Mouse (Mus musculus) urinary bladder, adult 2 months (tissue): ENCODE results near the gene Elovl6. TPM values are rescaled to one million over a fixed set of nuclear protein-coding genes. Genes with fewer than 3 reads are reported as not detected.

Experiments
- DNase-seq: peaks from one replicate; pipeline ENCODE4 v3.0.0; 2022; ENCODE audit warnings: low spot score
- polyA plus RNA-seq: library from polyadenylated mRNA; depleted of rRNA; stranded (reverse); fragments of >200 nt; gene quantifications from 2 replicates; pipeline ENCODE4 v1.2.3, GENCODE M21; 2012

Gene Elovl6
- polyA plus RNA-seq, 1 experiment: 34.2 TPM

DNA sequence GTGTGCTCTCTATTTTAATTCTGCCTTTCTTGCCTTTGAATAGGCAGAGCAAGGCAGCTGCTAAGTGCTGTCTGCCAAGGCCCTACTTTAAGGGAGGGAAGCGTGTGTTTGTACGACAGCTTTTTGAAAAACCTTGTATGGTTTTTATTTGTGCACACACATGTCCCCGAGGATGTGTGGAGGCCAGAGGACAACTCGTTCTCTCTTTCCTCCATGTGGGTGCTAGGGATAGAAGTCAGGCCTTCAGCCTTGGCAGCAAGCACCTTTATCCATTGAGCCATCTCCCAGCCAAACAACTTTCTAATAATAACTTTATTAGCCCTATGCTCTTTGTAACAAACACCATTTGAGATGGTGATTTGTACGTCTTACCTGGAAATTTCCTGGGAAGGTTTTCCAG, 34.7 kb downstream of the Elovl6 start:
- DNase-seq: no peak

DNA sequence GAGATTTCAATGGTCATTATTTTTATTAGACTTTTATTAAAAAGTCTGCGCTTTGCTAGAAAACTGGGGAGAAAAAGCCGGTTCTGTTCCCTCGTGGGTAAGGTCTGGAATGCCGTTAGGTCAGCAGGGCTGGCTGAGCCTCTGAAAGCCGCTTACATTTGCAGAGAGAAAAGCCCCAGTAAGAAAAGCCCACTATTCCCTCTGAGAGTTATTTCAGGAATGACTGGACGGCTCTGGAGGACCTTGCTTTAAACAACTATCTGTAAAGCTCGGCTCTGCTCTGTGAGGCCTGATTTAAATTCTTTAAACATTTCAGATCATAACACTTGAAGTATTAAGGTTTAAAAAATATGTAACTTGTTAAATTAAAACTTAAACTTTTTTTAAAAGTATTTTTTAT, 36.4 kb downstream of the Elovl6 start:
- DNase-seq: no peak

- no peak for DNase-seq
These were observed 38.8 kb downstream of the Elovl6 start for GRCm38 (mm10) chr3:129570989-129571388.

GRCm38 (mm10) chr3:129571642-129572041, 39.5 kb downstream of the Elovl6 start:
- no peak for DNase-seq

- DNase-seq: no peak
These were observed 40.8 kb downstream of the Elovl6 start for GRCm38 (mm10) chr3:129572959-129573358.

DNA sequence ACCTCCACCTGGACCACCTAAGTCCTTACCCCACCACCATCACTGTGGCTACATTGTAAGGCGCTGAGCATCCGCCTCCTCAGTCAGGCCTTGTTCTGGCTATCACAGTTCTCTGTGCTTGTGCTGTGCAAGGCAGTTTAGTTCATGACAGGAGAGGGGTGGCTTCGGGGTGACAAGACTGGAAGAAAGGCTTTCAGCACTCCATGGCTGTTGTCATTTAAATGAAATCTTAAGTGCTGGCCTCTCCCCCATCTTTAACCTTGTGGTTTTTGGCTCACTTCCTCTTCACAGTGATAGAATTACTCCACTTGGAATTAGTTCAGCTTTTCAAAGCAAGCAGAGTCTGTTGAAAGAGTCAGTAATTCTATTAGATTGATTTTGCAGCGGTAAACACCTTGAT, 41.5 kb downstream of the Elovl6 start:
- DNase-seq: no peak

DNA sequence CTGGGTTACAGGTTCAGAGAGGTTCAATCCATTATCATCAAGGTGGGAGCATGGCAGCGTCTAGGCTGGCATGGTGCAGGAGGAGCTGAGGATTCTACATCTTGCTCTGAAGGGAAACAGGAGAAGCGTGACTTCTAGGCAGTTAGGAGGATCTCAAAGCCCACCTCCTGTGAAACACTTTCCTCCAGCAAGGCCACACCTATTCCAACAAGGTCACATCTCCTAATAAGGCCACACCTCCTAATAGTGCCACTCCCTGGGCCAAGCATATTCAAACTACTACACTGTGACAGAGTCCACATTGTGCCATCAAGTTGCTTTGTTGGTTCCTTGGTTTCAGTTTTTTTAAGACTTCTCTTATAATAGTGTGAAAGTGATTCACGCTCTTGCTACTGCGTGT, 42.9 kb downstream of the Elovl6 start:
- no peak for DNase-seq

GRCm38 (mm10) chr3:129576522-129576921, 44.4 kb downstream of the Elovl6 start:
- no peak for DNase-seq

GRCm38 (mm10) chr3:129578741-129579475, 46.8 kb downstream of the Elovl6 start:
- no peak for DNase-seq

- DNase-seq: no peak
These were observed 48.9 kb downstream of the Elovl6 start for GRCm38 (mm10) chr3:129581024-129581423.

DNA sequence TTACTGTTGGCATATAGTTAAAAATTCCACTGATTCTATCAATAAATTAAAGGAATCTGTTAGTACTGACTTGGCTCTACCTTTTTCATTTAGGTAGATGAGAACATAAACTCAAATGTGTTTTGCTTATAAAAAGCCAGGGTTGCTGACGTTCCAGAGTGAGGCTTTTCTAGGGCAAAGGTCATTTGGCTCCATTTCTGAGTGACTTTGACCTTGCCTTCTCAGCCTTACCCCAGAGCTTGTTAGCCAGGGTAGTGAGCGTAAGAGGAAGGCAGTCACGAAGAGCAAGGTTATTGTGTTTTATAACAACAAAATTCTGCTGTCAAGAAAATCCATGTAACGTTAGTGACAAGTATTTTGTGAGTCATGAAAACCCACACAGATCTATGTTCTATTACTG, 50.3 kb downstream of the Elovl6 start:
- DNase-seq: no peak

DNA sequence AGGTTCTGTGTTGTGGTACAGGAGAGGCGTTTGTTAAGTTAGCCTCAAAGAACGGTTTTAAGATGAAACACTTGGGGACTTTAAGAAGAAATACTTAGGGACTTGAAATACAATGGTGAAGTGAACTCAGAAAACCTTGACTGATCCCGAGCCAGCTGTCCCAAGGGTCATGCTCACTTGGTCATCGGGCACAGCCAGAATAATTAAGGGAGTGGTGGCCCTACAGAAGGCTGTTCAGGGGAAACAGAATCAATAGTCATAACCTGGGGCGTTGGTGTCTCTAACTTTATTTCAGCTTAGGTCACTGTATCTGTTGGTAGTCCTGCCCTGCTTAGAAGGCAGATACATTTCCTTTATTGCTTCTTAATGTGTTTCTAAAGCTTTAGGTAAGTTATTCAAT, 51.1 kb downstream of the Elovl6 start:
- DNase-seq: no peak

GRCm38 (mm10) chr3:129587916-129588315, 55.8 kb downstream of the Elovl6 start:
- DNase-seq: no peak

DNA sequence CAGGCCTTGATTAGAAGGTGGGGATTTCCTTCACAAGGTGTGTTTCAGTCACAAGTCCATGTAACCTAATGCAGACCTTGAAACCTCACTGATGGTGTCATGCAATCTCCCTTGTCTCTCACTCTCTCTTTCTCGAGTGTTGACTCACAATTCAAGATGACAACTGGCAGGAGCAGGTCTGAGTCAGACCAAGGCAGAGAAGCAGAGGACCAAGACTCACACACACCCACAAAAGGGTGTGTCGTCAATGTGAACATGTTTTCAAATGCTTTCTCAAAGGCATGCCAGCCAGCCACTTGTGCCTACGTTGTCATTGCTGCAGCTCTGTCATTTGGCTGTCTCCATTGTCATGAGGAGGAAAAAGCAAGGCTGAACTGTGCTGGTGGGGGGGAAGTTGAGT, 56.6 kb downstream of the Elovl6 start:
- DNase-seq: no peak

DNA sequence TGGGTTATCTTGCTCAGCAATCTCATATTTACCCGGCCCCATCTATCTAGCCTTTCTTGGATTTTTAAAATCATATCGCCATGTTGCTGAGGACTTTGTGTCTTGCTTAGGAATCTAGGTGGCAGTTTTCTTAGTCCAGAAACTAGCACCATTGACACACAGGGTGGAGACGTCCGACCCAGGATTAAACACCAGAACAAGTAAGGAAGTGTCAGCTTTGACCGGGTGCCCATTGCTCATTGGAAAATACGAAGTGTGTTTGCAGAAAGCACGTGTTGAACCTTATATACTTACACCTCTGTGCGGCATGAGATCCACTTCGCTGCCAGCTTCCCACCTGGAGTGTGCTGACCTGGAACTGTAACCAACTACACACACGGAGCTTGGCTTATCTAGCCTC, 57.5 kb downstream of the Elovl6 start:
- no peak for DNase-seq

DNA sequence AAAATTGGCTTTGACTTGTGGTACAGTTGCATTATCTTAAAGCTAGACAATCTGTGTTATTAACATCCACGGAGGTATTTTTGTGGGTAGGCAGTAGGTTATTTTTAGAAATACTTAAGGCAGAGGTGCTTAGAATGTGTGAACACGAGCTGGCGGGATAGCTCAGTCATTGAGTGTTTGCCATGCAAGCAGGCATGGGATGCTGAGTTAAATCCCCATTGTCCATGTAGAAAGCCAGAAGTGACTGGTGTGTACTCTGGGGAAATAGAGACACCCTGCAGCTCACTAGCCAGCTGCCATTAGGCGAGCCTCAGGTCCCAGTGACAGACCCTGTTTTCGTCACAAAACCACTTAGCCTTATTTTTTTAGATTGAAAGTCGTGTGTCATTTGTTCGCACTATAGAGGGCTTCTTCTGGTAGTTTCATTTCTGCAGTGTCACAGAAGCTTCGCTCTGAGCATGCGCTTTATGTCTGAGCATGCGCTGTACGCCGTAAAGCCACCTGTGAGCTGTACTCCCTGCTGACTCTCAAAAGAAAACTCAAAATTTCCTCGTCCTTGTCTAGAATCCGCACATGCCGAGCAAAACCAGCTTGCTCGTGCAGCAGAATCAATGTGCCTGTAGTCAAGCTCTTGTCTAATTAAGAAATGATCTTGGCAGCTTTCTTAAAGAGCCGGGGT, 58.5 kb downstream of the Elovl6 start:
- no peak for DNase-seq

DNA sequence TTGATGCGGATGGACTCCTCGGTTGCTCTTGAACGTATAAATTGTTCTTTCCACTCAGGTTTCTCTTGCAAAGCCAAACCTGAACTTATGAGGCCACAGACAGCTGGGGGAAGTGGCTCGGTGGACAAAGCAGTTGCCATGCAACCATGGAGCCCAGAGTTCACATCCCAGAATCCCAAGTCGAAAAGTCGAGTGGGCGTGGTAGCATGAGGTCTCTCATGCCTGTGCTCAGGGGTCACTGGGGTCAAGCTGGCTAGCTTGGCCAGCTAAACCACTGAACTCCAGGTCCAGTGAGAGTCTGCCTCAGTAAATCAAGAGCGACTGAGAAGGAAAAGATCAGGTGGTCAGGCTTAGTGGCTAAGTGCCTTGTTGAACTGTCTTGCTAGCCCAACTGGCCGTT, 59.1 kb downstream of the Elovl6 start:
- no peak for DNase-seq

DNA sequence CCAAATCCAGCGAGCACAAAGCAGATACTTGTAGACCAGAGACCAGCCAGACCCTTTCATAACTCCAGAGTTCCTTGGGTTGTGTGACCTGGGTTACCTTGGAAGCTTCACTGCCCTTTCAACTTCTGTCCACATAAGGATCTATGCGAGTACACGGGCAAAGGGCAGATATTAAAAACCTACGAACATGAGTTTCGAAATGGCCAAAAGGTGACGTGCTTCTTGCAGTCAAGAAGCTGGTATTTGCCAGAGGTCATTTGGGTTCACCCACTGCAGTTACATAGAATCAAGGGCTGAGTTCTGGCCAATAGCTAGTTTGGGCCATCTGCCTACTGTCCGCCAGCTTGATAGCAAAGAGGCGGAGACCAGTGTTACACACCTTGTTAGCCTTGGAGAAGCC, 59.6 kb downstream of the Elovl6 start:
- DNase-seq: no peak

GRCm38 (mm10) chr3:129593001-129593400, 60.8 kb downstream of the Elovl6 start:
- no peak for DNase-seq

- no peak for DNase-seq
These were observed 61.6 kb downstream of the Elovl6 start for GRCm38 (mm10) chr3:129593735-129594134.

DNA sequence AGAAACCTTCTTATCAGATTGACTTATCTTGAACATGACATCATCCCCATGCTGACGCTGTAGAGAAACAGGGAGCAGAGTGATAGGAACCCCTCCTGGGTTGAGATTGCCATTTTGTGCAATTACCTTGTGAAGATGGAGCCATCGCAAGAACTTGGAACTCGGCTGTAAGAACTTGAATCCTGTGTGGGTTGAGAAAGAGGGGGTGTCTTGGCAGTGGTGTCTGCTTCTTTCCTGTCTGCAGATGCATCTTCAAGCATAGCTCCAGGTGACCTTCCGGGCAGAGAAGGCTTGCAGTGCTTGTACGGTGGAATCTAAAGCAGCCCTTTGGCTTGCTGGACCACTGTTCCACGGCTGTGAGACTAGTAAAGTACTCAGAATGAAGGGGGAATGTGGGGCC, 63.9 kb downstream of the Elovl6 start:
- no peak for DNase-seq

DNA sequence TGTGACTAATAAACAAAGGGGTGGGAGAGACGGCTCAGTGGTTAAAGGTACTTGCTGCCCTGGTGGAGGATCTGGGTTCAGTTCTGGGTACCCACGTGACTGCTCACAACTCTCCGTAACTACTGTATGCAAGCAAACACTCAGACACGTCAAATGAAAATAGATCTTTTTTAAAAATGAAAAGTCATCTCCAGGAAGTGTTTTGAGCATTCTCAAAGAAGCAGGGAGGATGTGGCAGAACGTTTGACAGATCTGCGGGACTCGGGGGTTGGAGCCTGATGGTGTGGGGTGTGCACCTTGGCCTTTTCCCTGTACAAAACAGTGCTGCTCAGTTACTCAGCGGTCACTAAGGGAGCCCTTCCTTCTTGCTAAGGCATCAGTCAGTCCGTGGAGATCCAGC, 70.1 kb downstream of the Elovl6 start:
- no peak for DNase-seq

DNA sequence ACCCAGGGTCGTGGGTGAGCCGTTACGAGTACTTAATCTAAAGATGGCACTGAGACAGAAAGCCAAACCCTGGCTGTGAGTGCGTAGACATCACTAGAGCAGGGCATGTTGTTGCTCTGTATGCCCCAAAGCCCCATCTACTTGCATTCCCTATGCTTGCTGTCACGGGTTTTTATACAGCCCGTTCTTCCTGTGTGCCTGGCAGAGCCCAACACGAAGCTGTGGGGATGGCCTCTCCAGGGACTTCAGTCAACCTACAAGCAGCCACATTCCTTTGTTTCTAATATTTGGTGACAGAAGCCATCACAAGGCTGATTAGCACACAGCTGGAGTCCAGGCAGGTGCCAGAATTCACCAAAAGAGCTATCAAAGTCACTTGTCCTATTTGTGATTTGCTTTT, 73.3 kb downstream of the Elovl6 start:
- DNase-seq: no peak

DNA sequence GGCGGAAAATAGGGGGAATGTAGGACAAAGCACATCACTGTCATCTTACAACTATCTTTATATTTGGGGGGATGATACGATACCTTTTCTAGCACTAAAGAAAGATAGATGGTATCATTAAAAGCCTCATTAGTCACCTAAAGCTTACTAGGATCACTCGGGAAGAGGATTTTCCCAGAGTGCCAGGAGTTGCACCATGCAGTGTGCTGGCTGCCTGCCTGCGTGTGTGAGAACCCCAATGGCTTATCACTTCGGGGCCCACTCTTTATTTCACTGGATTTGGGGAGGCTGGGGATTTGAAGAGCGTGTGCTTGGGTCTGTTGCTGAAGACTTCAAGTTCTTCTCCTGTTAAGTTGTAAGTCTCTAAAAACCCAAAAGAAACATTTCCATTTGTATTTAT, 73.8 kb downstream of the Elovl6 start:
- no peak for DNase-seq
